Mouse (Mus musculus): ENCODE measurements around the gene Olfr1032. TPM values are rescaled to one million over a fixed set of nuclear protein-coding genes. Genes with fewer than 3 reads are reported as not detected.
"Not testable (repeated sequence)": the region's sequence is repeated elsewhere in the genome, so short reads cannot be mapped to it uniquely, and the experiment has no call there.

Gene Olfr1032
- polyA plus RNA-seq (2012; rRNA removed) = not detected in 2 replicates

- DNase-seq (ENCODE audit: low read depth) = no peak
Measured at GRCm38 (mm10) chr2:86005240-86005639, at the start of gene Olfr1032. Olfr1032 (plus strand) TSS chr2:86005540.

- DNase-seq (ENCODE audit: low read depth) = no peak
Measured at GRCm38 (mm10) chr2:85973595-85973994, 31.7 kb upstream of the Olfr1032 start, which contains the start of gene Olfr1029. Olfr1029 (plus strand) TSS chr2:85973895.

DNA sequence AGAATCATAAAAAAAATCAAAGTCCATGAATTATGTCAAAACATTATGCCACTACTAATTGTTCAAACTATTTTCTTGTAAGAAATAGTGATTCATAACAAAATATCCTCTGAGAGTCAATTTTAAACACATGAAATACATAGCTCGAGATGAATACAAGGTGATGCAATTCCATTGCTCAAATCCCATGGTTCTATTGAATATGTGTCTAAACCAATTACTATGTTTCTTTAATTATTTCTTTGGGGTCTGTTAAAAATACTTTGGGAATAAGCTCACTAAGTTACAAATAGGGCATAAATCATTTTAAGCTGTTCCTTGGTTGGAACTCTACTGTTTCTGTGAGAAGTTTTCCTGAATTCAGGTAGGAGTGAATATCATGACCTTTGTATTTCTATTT is 26.4 kb upstream of the Olfr1032 start, which contains the start of gene Olfr1030:
Gene Olfr1030 (plus strand): TSS at position 301 of the 400 bp plus-strand sequence.
- DNase-seq (ENCODE audit: low read depth) = no peak

- no peak for DNase-seq (ENCODE audit: low read depth)
Measured at GRCm38 (mm10) chr2:85990004-85990403, 15.3 kb upstream of the Olfr1032 start, which contains the start of gene Olfr1031. Olfr1031 (plus strand) TSS chr2:85990304.

- not testable (repeated sequence) for DNase-seq (ENCODE audit: low read depth)
Measured at GRCm38 (mm10) chr2:86020406-86020805, 15.1 kb downstream of the Olfr1032 start, which contains the start of gene Olfr1033. Olfr1033 (plus strand) TSS chr2:86020633.

GRCm38 (mm10) chr2:86021518-86021917 is 16.2 kb downstream of the Olfr1032 start:
- not testable (repeated sequence) for DNase-seq (ENCODE audit: low read depth)

GRCm38 (mm10) chr2:86045561-86045960 is 40.2 kb downstream of the Olfr1032 start, which contains the start of gene Olfr1034:
Olfr1034 (plus strand) TSS chr2:86045861.
- no peak for DNase-seq (ENCODE audit: low read depth)

GRCm38 (mm10) chr2:86050777-86051176 is 45.4 kb downstream of the Olfr1032 start:
- not testable (repeated sequence) for DNase-seq (ENCODE audit: low read depth)

Other genes starting within 250 kb of the Olfr1032 start
- gene Olfr1012, start 242.8 kb upstream of the Olfr1032 start, polyA plus RNA-seq (2012; rRNA removed) = not detected in 2 replicates
- not detected in 2 replicates for gene Olfr1013, start 238.4 kb upstream of the Olfr1032 start, polyA plus RNA-seq (2012; rRNA removed)
- not detected in 2 replicates for gene Olfr1014, start 232.8 kb upstream of the Olfr1032 start, polyA plus RNA-seq (2012; rRNA removed)
- gene Olfr1015, start 223.5 kb upstream of the Olfr1032 start, polyA plus RNA-seq (2012; rRNA removed) = not detected in 2 replicates
- not detected in 2 replicates for gene Olfr1016, start 203.0 kb upstream of the Olfr1032 start, polyA plus RNA-seq (2012; rRNA removed)
- not detected in 2 replicates for gene Olfr1018, start 187.1 kb upstream of the Olfr1032 start, polyA plus RNA-seq (2012; rRNA removed)
- gene Olfr1019, start 160.1 kb upstream of the Olfr1032 start, polyA plus RNA-seq (2012; rRNA removed) = not detected in 2 replicates
- not detected in 2 replicates for gene Olfr1020, start 158.5 kb upstream of the Olfr1032 start, polyA plus RNA-seq (2012; rRNA removed)
- not detected in 2 replicates for gene Olfr1022, start 136.9 kb upstream of the Olfr1032 start, polyA plus RNA-seq (2012; rRNA removed)
- gene Olfr1023, start 119.9 kb upstream of the Olfr1032 start, polyA plus RNA-seq (2012; rRNA removed) = not detected in 2 replicates
- not detected in 2 replicates for gene Olfr1024, start 100.5 kb upstream of the Olfr1032 start, polyA plus RNA-seq (2012; rRNA removed)
- gene Olfr1025-ps1, start 90.3 kb upstream of the Olfr1032 start, polyA plus RNA-seq (2012; rRNA removed) = not detected in 2 replicates
- gene Olfr1026, start 84.0 kb upstream of the Olfr1032 start, polyA plus RNA-seq (2012; rRNA removed) = not detected in 2 replicates
- not detected in 2 replicates for gene Olfr1028, start 55.1 kb upstream of the Olfr1032 start, polyA plus RNA-seq (2012; rRNA removed)
- not detected in 2 replicates for gene Olfr1029, start 31.6 kb upstream of the Olfr1032 start, polyA plus RNA-seq (2012; rRNA removed)
- gene Olfr1030, start 26.3 kb upstream of the Olfr1032 start, polyA plus RNA-seq (2012; rRNA removed) = not detected in 2 replicates
- not detected in 2 replicates for gene Olfr1031, start 15.2 kb upstream of the Olfr1032 start, polyA plus RNA-seq (2012; rRNA removed)
- 0.61 and 1.0 TPM in 2 replicates for gene Olfr1033, start 15.1 kb downstream of the Olfr1032 start, polyA plus RNA-seq (2012; rRNA removed)
- gene Olfr1034, start 40.3 kb downstream of the Olfr1032 start, polyA plus RNA-seq (2012; rRNA removed) = 0.13 and 0.14 TPM in 2 replicates
- gene Olfr1036, start 68.5 kb downstream of the Olfr1032 start, polyA plus RNA-seq (2012; rRNA removed) = not detected in 2 replicates
- not detected in 2 replicates for gene Olfr1037, start 81.8 kb downstream of the Olfr1032 start, polyA plus RNA-seq (2012; rRNA removed)
- gene Olfr1039, start 130.4 kb downstream of the Olfr1032 start, polyA plus RNA-seq (2012; rRNA removed) = 0.03 TPM in 1 of 2 replicates, not detected in the other
- gene Olfr1040, start 141.2 kb downstream of the Olfr1032 start, polyA plus RNA-seq (2012; rRNA removed) = not detected in 2 replicates
- not detected in 2 replicates for gene Olfr1042, start 156.3 kb downstream of the Olfr1032 start, polyA plus RNA-seq (2012; rRNA removed)
- gene Olfr1043, start 162.0 kb downstream of the Olfr1032 start, polyA plus RNA-seq (2012; rRNA removed) = not detected in 2 replicates
- not detected in 2 replicates for gene Olfr1044, start 172.3 kb downstream of the Olfr1032 start, polyA plus RNA-seq (2012; rRNA removed)
- gene Olfr52, start 180.1 kb downstream of the Olfr1032 start, polyA plus RNA-seq (2012; rRNA removed) = not detected in 2 replicates
- gene Olfr1045, start 197.5 kb downstream of the Olfr1032 start, polyA plus RNA-seq (2012; rRNA removed) = not detected in 2 replicates
- not detected in 2 replicates for gene Olfr1046, start 213.8 kb downstream of the Olfr1032 start, polyA plus RNA-seq (2012; rRNA removed)
- not detected in 2 replicates for gene Olfr1047, start 225.9 kb downstream of the Olfr1032 start, polyA plus RNA-seq (2012; rRNA removed)
- gene Olfr1048, start 234.7 kb downstream of the Olfr1032 start, polyA plus RNA-seq (2012; rRNA removed) = not detected in 2 replicates

Data from gonadal fat pad, adult 2 months (tissue).